Mouse (Mus musculus) induced T-regulatory cell, adult 2 months (primary cell): Measurements from ENCODE around the gene Marcksl1.
"Not testable (repeated sequence)": the region's sequence is repeated elsewhere in the genome, so short reads cannot be mapped to it uniquely, and the experiment has no call there.

ENCODE experiments used
- DNase-seq: peaks from one replicate; pipeline ENCODE4 v3.0.0-alpha.2; 2012; ENCODE audit warnings: low read depth

Marcksl1 gene

GRCm38 (mm10) chr4:129509650-129510049 lies 3.7 kb upstream of the Marcksl1 start:
- DNase-seq: no peak

- no peak for DNase-seq
These were observed 2.5 kb upstream of the Marcksl1 start for GRCm38 (mm10) chr4:129510723-129511412.

- DNase-seq: no peak
These were observed 1.8 kb upstream of the Marcksl1 start for GRCm38 (mm10) chr4:129511413-129512096.

- DNase-seq: no peak
These were observed 510 bp downstream of the Marcksl1 start for GRCm38 (mm10) chr4:129513891-129514290.

GRCm38 (mm10) chr4:129514300-129514898 lies 1.0 kb downstream of the Marcksl1 start:
- DNase-seq: peak; percentile 84

GRCm38 (mm10) chr4:129516925-129517324 lies 3.5 kb downstream of the Marcksl1 start:
- DNase-seq: no peak

- no peak for DNase-seq
These were observed 5.1 kb downstream of the Marcksl1 start for GRCm38 (mm10) chr4:129518519-129518918.

GRCm38 (mm10) chr4:129525338-129525737 lies 12.0 kb downstream of the Marcksl1 start:
- DNase-seq: no peak

- no peak for DNase-seq
These were observed 12.5 kb downstream of the Marcksl1 start for GRCm38 (mm10) chr4:129525889-129526288.

GRCm38 (mm10) chr4:129528901-129529300 lies 15.5 kb downstream of the Marcksl1 start:
- DNase-seq: not testable (repeated sequence)

GRCm38 (mm10) chr4:129540012-129540411 lies 26.6 kb downstream of the Marcksl1 start:
- DNase-seq: peak; percentile 76

GRCm38 (mm10) chr4:129541868-129542591 lies 28.6 kb downstream of the Marcksl1 start:
- peak; percentile 74 for DNase-seq

- DNase-seq: peak; percentile 97
These were observed 29.3 kb downstream of the Marcksl1 start, which contains the start of gene Hdac1 for GRCm38 (mm10) chr4:129542592-129543141. Gene Hdac1, minus strand, starts transcription at chr4:129542713.

GRCm38 (mm10) chr4:129544106-129544505 lies 30.7 kb downstream of the Marcksl1 start:
- no peak for DNase-seq

GRCm38 (mm10) chr4:129547631-129548030 lies 34.2 kb downstream of the Marcksl1 start:
- DNase-seq: not testable (repeated sequence)

GRCm38 (mm10) chr4:129549306-129549705 lies 35.9 kb downstream of the Marcksl1 start:
- peak; percentile 81 for DNase-seq

GRCm38 (mm10) chr4:129550295-129550694 lies 36.9 kb downstream of the Marcksl1 start:
- no peak for DNase-seq

- peak; percentile 22 for DNase-seq
These were observed 41.1 kb downstream of the Marcksl1 start for GRCm38 (mm10) chr4:129554512-129554911.

- DNase-seq: peak; percentile 51
These were observed 42.1 kb downstream of the Marcksl1 start for GRCm38 (mm10) chr4:129555421-129555861.

- DNase-seq: no peak
These were observed 42.6 kb downstream of the Marcksl1 start for GRCm38 (mm10) chr4:129555862-129556531.

- DNase-seq: peak; percentile 91
These were observed 43.3 kb downstream of the Marcksl1 start for GRCm38 (mm10) chr4:129556532-129557223.
